Mouse (Mus musculus) hindbrain, embryonic 14.5 days (tissue): ENCODE data around the gene Fgf14. TPM values are rescaled to one million over a fixed set of nuclear protein-coding genes. Genes with fewer than 3 reads are reported as not detected.

Experiments used
- ATAC-seq: fragments of 200-750 bp; cut with Nextera tagmentation; 2 replicates; pipeline ENCODE4 v1.8.0; 2017; ENCODE audit warnings: moderate number of reproducible peaks, mild to moderate bottlenecking, moderate TSS enrichment, moderate library complexity; ENCODE audit not compliant: low FRiP score
- DNase-seq: peaks from one replicate; pipeline ENCODE4 v3.0.0-alpha.2; 2015; ENCODE audit warnings: low spot score
- H3K27ac ChIP-seq: fragments of 300-500 bp; sonication (generic); 2 replicates; pipeline ENCODE4 v1.5.1; 2014; ENCODE audit warnings: mild to moderate bottlenecking, moderate library complexity
- H3K27me3 ChIP-seq: fragments of 300-500 bp; sonication (generic); 2 replicates; pipeline ENCODE4 v1.6.1; 2014; ENCODE audit warnings: mild to moderate bottlenecking, low read length, mixed read lengths; ENCODE audit not compliant: control insufficient read depth, insufficient read depth
- H3K36me3 ChIP-seq: fragments of 300-500 bp; sonication (generic); replicated peaks from 2 replicates; pipeline ENCODE4 v1.6.1; 2014; ENCODE audit not compliant: control insufficient read depth, insufficient read depth
- H3K4me1 ChIP-seq: fragments of 300-500 bp; sonication (generic); replicated peaks from 2 replicates; pipeline ENCODE4 v1.6.1; 2014; ENCODE audit warnings: antibody characterized with exemption, low read length, mixed read lengths; ENCODE audit not compliant: control insufficient read depth, insufficient read depth
- H3K4me2 ChIP-seq: fragments of 300-500 bp; sonication (generic); replicated peaks from 2 replicates; pipeline ENCODE4 v1.6.1; 2014; ENCODE audit warnings: mild to moderate bottlenecking, moderate library complexity
- H3K4me3 ChIP-seq: fragments of 300-500 bp; sonication (generic); replicated peaks from 2 replicates; pipeline ENCODE4 v1.5.1; 2014; ENCODE audit warnings: mild to moderate bottlenecking, low read length
- H3K9ac ChIP-seq: fragments of 300-500 bp; sonication (generic); 2 replicates; pipeline ENCODE4 v1.6.1; 2014
- H3K9me3 ChIP-seq: fragments of 300-500 bp; sonication (generic); 2 replicates; pipeline ENCODE4 v1.6.1; 2016; ENCODE audit warnings: low read length; ENCODE audit not compliant: control insufficient read depth
- WGBS: fragments of 180-500 bp; shearing (Covaris S2); extraction: QIAGEN DNeasy Blood & Tissue Kit; methylation state at CpG from one replicate; pipeline ENCODE4 v1.1.7; 2014; 5-methylcytosine and 5-hydroxymethylcytosine counted together
- polyA plus RNA-seq: library from polyadenylated mRNA; unstranded; fragments of >200 nt; fragmentation: Nextera tagmentation; extraction: Ambion mirVana; gene quantifications from 2 replicates; pipeline ENCODE4 v1.2.1, GENCODE M21; 2014

Gene Fgf14
- polyA plus RNA-seq, 1 experiment from 2014 or later: 38.4 TPM

DNA sequence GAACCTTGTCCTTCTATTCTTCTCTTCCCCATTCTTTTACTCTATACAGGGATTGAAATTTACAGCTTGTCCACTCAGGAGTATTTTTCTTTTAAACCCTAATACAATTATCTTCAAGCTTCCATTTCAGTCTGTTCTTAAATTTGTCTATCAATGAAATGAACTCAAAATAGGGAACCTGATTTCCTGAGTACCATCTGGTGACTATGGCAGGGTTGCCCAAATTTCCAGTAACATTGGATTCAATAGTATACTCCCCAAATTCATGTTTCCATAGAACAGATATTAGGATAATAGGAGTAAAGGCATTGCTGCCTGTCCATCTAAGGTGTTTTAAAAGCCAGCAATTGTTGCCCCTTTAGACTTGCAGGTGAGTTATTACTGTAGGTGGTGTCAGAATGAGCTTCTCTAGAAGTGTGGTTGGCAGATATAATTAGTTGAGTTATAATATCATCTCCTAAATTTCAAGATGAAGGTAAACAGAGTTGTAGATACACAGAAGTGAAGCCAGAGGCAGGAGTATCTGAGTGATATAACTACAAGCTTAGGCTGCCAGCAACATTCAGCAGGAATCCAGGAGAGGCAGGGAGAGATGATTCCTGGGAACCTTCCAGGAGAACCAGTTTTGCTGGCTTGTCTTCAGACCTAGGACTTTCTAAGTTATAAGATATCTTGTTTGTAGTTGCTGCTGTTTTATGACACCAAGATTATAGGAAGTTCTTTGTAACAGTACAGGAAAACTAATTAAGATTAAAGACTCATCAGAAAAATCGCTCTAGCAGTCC, 648.8 kb downstream of the Fgf14 start:
- Histone ChIP-seq H3K36me3 (no peaks in the 10 kb centered on the region), H3K27me3 (no peaks in the 10 kb centered on the region), H3K4me1 (no peaks in the 10 kb centered on the region), H3K4me3 (no peak overlapping the region), H3K9ac (no peak overlapping the region), H3K27ac (no peak overlapping the region), H3K9me3 (0 out of 2 replicates have a peak, but pooled peaks cover 3% of the 10 kb centered on the region), H3K4me2 (no peak overlapping the region)
- DNase-seq: no peak
- WGBS: 95% methylated on average over 1 of the region's 1 CpGs
- no peak for ATAC-seq

DNA sequence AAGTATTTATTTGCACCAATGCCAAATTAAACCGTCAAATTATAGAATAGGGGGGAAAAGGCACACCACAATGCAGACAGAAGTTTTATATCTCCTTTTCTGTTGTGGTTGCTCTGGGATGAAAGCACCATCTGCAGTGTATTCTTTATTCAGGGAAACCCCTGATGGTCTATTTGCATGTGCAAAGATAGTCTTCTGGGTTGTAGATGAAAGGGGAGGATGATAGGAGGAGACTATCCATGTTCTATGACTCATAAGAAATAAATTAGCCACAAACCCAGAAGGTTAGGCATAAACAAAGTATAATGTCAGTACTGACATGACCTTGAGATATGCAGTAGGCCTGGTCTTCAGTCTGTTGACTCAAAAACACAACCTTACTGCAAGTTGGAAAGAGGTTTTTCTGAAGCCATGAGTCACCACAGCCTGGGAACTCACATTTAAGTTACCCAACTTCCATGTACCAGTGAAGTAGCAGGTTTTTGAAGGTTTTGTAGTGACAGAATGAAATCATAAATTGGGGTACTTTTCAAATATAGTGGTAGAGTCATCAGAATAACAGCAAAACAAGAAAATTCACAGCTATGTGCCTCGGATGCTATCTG, 686.2 kb downstream of the Fgf14 start:
- H3K27ac ChIP-seq: no peak overlapping the region
- H3K27me3 ChIP-seq: no peaks in the 10 kb centered on the region
- ATAC-seq: no peak
- no peak overlapping the region for H3K9ac ChIP-seq
- no peaks in the 10 kb centered on the region for H3K9me3 ChIP-seq
- no peak overlapping the region for H3K4me3 ChIP-seq
- no peaks in the 10 kb centered on the region for H3K4me1 ChIP-seq
- WGBS: 72% methylated on average over 2 of the region's 2 CpGs
- DNase-seq: no peak
- no peaks in the 10 kb centered on the region for H3K36me3 ChIP-seq
- H3K4me2 ChIP-seq: no peak overlapping the region

DNA sequence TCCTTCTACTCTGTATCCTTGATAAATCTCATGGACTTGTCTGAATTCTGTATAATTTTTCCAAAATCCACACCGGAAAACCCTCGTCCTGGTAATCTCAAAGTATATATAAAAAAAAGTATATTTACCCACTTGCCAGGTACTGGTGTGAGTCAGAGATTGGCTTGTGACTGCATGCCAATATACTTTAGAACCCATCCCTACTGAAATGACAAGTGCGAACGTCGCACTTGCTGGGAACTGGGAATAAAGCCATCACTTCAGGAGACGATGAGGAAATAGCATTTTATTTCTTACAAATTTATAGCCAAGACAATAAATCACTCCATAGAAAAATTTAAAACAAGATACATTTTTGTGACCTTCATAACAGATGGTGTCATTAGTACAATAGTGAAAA, 708.9 kb downstream of the Fgf14 start:
- no peak overlapping the region for H3K9ac ChIP-seq
- H3K27ac ChIP-seq: no peak overlapping the region
- no peak overlapping the region for H3K4me3 ChIP-seq
- no peaks in the 10 kb centered on the region for H3K9me3 ChIP-seq
- DNase-seq (no peak), ATAC-seq (no peak)
- no peaks in the 10 kb centered on the region for H3K36me3 ChIP-seq
- H3K4me1 ChIP-seq: no peaks in the 10 kb centered on the region
- WGBS: 85% methylated on average over 6 of the region's 6 CpGs
- H3K4me2 ChIP-seq: no peak overlapping the region
- no peaks in the 10 kb centered on the region for H3K27me3 ChIP-seq

DNA sequence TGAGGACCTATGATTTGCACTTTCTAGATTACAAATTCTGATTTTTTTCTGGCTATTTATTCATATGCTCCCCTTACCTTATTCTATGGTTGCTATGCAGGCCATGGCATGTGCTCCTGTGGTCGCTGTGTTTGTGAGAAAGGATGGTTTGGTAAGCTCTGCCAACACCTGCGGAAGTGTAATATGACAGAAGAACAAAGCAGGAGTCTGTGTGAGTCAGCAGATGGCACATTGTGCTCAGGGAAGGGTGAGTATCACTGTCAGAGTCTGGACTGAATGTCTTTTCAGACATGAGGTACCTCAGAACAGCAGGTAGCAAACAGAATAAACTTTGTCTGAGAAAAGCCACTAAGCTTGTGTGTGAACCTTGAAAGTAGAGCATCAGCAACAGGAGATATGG, 710.4 kb downstream of the Fgf14 start:
- Histone ChIP-seq H3K4me2 (no peak overlapping the region), H3K9me3 (no peaks in the 10 kb centered on the region), H3K4me1 (no peaks in the 10 kb centered on the region), H3K27ac (no peak overlapping the region), H3K27me3 (no peaks in the 10 kb centered on the region), H3K36me3 (no peaks in the 10 kb centered on the region), H3K9ac (no peak overlapping the region), H3K4me3 (no peak overlapping the region)
- WGBS: 52% methylated on average over 2 of the region's 2 CpGs
- ATAC-seq (no peak), DNase-seq (no peak)
